In the genomic region with DNA sequence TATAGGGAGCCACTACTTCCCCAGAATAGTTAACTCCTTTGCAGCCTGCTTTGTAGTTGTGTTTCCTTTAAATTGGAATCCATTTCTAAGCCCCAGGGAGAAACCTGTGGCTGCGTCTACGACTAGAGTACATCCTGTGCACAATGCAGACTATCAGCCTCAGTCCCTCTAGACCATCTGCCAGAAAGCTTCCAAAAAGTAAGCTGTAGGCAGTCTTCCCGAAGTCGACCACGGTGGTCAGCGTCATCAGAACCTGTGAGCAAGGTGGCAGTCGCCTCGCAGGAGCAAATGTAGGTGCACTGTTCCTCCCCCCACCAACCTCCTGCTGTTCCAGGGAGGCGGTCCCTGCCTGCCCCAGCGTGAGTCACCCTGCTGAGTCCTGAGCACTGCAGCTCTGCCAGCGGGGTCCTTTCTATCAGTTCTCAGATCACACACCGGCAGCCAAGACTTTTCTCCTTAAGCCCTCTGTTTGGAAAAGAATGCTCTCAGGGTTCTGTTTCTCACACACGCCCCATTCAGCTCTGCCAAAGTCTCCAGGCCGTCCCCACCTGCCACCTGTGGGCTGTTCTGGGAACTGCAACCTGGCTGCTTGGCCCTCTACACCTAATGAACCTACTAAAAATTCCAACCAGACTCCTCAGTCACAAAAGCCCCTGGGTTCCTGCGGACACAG, we compare ENCODE assay signal across 8 mouse cellular contexts. TPM values are rescaled to one million over a fixed set of nuclear protein-coding genes. Genes with fewer than 3 reads are reported as not detected.
DNase-seq lines count a peak whose midpoint lies in the region; ATAC-seq and TF ChIP-seq lines count a peak whose summit lies in the region.

No protein-coding gene starts in this region.

- no peak for TF ChIP-seq POLR2A in spleen, adult 2 months (IDR thresholded peaks at IDR 0.05; ENCODE audit: low read depth, low read length)

- peak overlapping the region; percentile 25; the same call in 1 of the 2 replicates for H3K4me3 ChIP-seq in embryonic facial prominence, embryonic 13.5 days
- peak overlapping the region; percentile 25; the same call in 1 of the 2 replicates for H3K4me3 ChIP-seq in limb, embryonic 10.5 days
- no peak overlapping the region for H3K4me3 ChIP-seq in midbrain, embryonic 14.5 days (replicated peaks; ENCODE audit: low read depth, low read length)
- H3K4me3 ChIP-seq in spleen, adult 2 months (ENCODE audit: extremely low read depth, insufficient read depth, insufficient read length) = no peak overlapping the region

- no peaks in the 10 kb centered on the region for H3K9me3 ChIP-seq in embryonic facial prominence, embryonic 13.5 days
- no peaks in the 10 kb centered on the region for H3K9me3 ChIP-seq in limb, embryonic 10.5 days (replicated peaks)
- H3K9me3 ChIP-seq in midbrain, embryonic 14.5 days (ENCODE audit: control insufficient read depth, low read length) = no peaks in the 10 kb centered on the region

- H3K27ac ChIP-seq in embryonic facial prominence, embryonic 13.5 days = no peak overlapping the region
- H3K27ac ChIP-seq in limb, embryonic 10.5 days = no peak overlapping the region
- H3K27ac ChIP-seq in midbrain, embryonic 14.5 days (replicated peaks; ENCODE audit: low read depth, low read length) = no peak overlapping the region
- H3K27ac ChIP-seq in spleen, adult 2 months (ENCODE audit: insufficient read depth, low read length) = no peak overlapping the region

- peak overlapping the region; percentile 51 for H3K4me2 ChIP-seq in embryonic facial prominence, embryonic 13.5 days
- peak overlapping the region; percentile 40 for H3K4me2 ChIP-seq in midbrain, embryonic 14.5 days (ENCODE audit: low read length)

- 0 out of 2 replicates have a peak, but pooled peaks cover 4% of the 10 kb centered on the region for H3K4me1 ChIP-seq in embryonic facial prominence, embryonic 13.5 days
- 0 out of 2 replicates have a peak, but pooled peaks cover 4% of the 10 kb centered on the region for H3K4me1 ChIP-seq in limb, embryonic 10.5 days
- no peaks in the 10 kb centered on the region for H3K4me1 ChIP-seq in midbrain, embryonic 14.5 days (ENCODE audit: control insufficient read depth, insufficient read depth, low read length)
- no peaks in the 10 kb centered on the region for H3K4me1 ChIP-seq in spleen, adult 2 months (ENCODE audit: control insufficient read depth, insufficient read depth, insufficient read length)

- no peaks in the 10 kb centered on the region for H3K27me3 ChIP-seq in embryonic facial prominence, embryonic 13.5 days
- H3K27me3 ChIP-seq in limb, embryonic 10.5 days (ENCODE audit: low read depth, poor library complexity, severe bottlenecking) = no peaks in the 10 kb centered on the region
- no peaks in the 10 kb centered on the region for H3K27me3 ChIP-seq in midbrain, embryonic 14.5 days (ENCODE audit: control insufficient read depth, insufficient read depth, low read length)
- H3K27me3 ChIP-seq in spleen, adult 2 months (ENCODE audit: control insufficient read depth, insufficient read depth, low read length) = no peaks in the 10 kb centered on the region

- DNase-seq in 3134 (ENCODE audit: extremely low read depth, insufficient read length, low spot score) = peak; percentile 67
- DNase-seq in adrenal gland, postnatal 25 days = peak; percentile 78
- peak; percentile 74 to 90 for DNase-seq in heart, adult 18-20 months
- peak; percentile 89 for DNase-seq in kidney, adult 18-20 months
- DNase-seq in limb, embryonic 10.5 days (ENCODE audit: low spot score) = peak; percentile 84
- peak; percentile 84 for DNase-seq in midbrain, embryonic 14.5 days
- DNase-seq in spleen, adult 2 months (ENCODE audit: low read depth in 1 of 2, low spot score in 2 of 2) = peak in 1 of 2 experiments; percentile 60

- 0 out of 2 replicates have a peak overlapping the region, but pooled peaks have one; percentile 46 for H3K9ac ChIP-seq in embryonic facial prominence, embryonic 13.5 days
- H3K9ac ChIP-seq in midbrain, embryonic 14.5 days (replicated peaks; ENCODE audit: low read length) = no peak overlapping the region

- peak; percentile 71; the same call in 1 of the 2 replicates for ATAC-seq in embryonic facial prominence, embryonic 13.5 days (ENCODE audit: insufficient number of reproducible peaks, insufficient read depth, low FRiP score, low TSS enrichment, low read depth)
- no peak for ATAC-seq in midbrain, embryonic 14.5 days (ENCODE audit: low FRiP score, low TSS enrichment)

- WGBS in embryonic facial prominence, embryonic 13.5 days = 21% methylated on average over 15 of the region's 15 CpGs
- WGBS in limb, embryonic 10.5 days = 40% methylated on average over 15 of the region's 15 CpGs
- WGBS in midbrain, embryonic 14.5 days = 27% methylated on average over 15 of the region's 15 CpGs
- 45% methylated on average over 15 of the region's 15 CpGs for WGBS in spleen, adult 2 months

- H3K36me3 ChIP-seq in embryonic facial prominence, embryonic 13.5 days = no peaks in the 10 kb centered on the region
- no peaks in the 10 kb centered on the region for H3K36me3 ChIP-seq in limb, embryonic 10.5 days
- no peaks in the 10 kb centered on the region for H3K36me3 ChIP-seq in midbrain, embryonic 14.5 days (ENCODE audit: control insufficient read depth, insufficient read depth, low read length)
- no peaks in the 10 kb centered on the region for H3K36me3 ChIP-seq in spleen, adult 2 months (ENCODE audit: control insufficient read depth, insufficient read depth, low read length)

- peak; percentile 69; the same call in 1 of the 2 replicates for TF ChIP-seq CTCF in spleen, adult 2 months (IDR thresholded peaks at IDR 0.05; ENCODE audit: extremely low read depth, insufficient read depth, insufficient read length, insufficient replicate concordance)

RNA-seq across cellular contexts. Expression of gene Ripk4, which starts 14.9 kb away (rescaled TPM):
- total RNA-seq in adrenal gland, postnatal 25 days (2021) = 0.33 and 0.43 TPM in 2 replicates
- 16.0 and 16.3 TPM in 2 replicates for polyA plus RNA-seq in embryonic facial prominence, embryonic 13.5 days (2015; fragmentation: Nextera tagmentation; extraction: Ambion mirVana)
- under 1 TPM; 0.10 to 0.44 TPM for total RNA-seq in heart, adult 18-20 months (2021)
- 4.9 and 5.3 TPM in 2 replicates for polyA plus RNA-seq in limb, embryonic 10.5 days (2016; fragmentation: Nextera tagmentation; extraction: Ambion mirVana)
- 0.41 and 0.51 TPM in 2 replicates for polyA plus RNA-seq in midbrain, embryonic 14.5 days (2014; fragmentation: Nextera tagmentation; extraction: Ambion mirVana)
- 0.15 and 0.19 TPM in 2 replicates for polyA plus RNA-seq in spleen, adult 2 months (2012; rRNA removed)

Comparison
In these comparisons a context has a peak if more than half of its experiments do, and no peak if none do; other contexts are left out.
1. H3K4me3 ChIP-seq: peak in embryonic facial prominence, embryonic 13.5 days (single experiment) and limb, embryonic 10.5 days (single experiment); none in midbrain, embryonic 14.5 days (single experiment) and spleen, adult 2 months (single experiment).